Mouse (Mus musculus) ES-Bruce4 (cell line): ENCODE data around the gene Pnpo.

Experiments
- CTCF ChIP-seq: IDR thresholded peaks from one replicate; pipeline ENCODE4 v1.8.1; 2011; ENCODE audit warnings: low read depth, low read length
- EP300 ChIP-seq: IDR thresholded peaks from 2 replicates; pipeline ENCODE4 v1.6.1; 2011; ENCODE audit warnings: low read depth, low read length; ENCODE audit not compliant: insufficient read depth
- POLR2A ChIP-seq: IDR thresholded peaks from one replicate; pipeline ENCODE4 v1.8.1; 2011; ENCODE audit warnings: low read length; ENCODE audit not compliant: insufficient read depth

DNA sequence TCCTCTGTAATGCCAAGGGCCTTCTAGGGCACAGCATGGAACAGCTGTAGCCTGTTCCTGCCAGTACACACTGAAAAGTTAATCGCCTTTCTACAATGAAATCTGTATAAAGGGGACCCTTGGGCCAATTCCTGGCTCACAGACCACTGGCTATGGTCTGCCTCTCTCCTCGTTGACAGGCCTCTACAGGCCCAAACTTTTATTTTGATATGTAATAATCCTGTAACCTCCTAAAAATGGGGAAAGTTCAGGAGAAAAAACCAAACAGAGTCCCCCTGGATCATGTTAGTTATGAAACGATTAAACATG lies 32.5 kb upstream of the Pnpo start:
- TF ChIP-seq EP300 (no peak), CTCF (no peak), POLR2A (no peak)
